Mouse (Mus musculus) kidney, postnatal 14 days (tissue): Measurements from ENCODE around the gene Jup.
A peak's percentile ranks its signal among the peaks of the same experiment; 100 is the strongest.

Experiments
- DNase-seq: peaks from one replicate; pipeline ENCODE4 v3.0.0; 2022; ENCODE audit warnings: mixed read lengths

Gene Jup

DNA sequence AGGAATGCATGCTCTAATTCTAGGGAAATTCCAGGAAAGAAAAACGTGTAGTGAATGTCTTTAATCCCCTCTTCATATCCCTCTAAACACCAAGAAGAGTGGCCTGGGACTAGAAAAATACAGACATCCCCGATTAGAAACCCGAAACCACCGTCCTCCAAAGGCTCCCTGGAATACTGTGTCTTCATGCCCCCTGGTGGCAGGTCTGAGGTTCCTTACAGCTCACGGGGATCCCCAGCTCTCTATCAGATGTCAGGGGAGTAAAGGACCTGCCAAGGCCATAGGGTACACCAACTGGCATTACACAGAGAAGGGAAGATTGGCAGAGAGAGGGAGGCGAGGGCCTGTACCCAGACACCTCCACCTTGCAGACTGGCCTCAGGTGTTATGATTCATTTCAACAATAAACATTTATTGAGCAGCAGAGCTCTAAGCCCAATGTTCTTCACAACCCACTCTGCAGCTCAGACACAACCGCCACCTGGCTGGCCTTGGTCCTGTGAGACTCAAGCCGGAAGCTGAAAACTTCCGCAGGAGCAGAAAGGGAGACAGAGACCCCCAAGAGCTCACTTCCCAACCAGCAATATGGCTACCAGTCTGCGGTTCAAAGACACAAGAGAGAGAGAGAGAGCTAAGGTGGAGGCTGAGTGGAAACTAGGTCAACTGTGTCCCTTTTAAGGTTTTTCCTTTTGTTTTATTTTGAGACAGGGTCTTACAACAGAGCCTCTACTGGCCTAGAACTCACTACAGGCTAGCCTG, 10.7 kb upstream of the Jup start:
- peak; percentile 84 for DNase-seq

DNA sequence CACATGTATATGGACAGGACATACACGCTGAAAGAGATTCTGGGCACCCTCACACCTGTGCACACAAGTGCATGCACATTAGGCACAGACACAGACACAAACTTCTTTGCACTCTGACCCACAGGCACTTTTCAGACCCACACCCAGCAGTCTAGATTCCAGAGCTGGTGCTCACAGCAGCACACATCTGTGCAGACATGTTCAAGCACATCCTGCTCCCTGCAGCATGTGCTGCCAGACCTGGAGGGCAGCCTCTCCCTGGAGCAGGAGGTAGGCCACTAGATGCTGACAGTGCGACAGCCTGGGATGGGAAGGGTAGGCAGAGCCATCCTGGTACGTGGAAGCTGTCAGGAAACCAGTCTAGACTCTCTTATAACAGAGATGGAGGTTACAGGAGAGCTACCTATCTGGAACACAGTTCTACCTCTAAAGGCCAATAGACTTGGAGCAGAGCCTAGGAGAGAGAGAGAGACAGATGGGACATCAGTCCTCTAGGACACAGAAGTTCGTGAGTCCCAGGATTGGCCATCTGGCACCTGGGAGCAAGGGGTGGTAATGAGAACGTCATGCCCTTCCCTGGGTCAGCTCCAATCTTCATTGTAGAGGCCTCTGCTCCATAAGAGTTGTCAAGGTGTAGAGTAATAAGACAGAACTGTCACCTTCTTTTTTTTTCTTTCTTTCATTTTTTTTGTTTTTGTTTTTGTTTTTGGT, 9.6 kb upstream of the Jup start:
- no peak for DNase-seq

DNA sequence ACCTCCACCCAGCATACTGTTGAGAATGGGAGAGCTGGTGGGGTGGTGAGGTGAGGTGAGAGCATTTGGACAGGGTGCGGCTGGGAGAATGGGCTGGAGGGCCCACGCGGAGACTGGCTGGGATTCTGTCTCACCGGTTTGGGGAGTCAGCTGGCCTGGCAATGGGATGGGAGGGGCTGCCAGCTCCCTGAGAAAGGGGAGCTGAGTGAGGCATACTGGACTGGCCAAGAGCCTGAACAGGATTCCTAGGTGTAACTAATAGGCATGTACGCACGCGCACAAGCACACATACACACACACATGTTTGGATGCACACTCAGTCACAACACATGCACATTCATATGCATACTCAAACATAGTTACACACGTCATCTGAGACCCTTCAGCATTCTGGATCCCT, 8.7 kb upstream of the Jup start:
- DNase-seq = no peak

DNA sequence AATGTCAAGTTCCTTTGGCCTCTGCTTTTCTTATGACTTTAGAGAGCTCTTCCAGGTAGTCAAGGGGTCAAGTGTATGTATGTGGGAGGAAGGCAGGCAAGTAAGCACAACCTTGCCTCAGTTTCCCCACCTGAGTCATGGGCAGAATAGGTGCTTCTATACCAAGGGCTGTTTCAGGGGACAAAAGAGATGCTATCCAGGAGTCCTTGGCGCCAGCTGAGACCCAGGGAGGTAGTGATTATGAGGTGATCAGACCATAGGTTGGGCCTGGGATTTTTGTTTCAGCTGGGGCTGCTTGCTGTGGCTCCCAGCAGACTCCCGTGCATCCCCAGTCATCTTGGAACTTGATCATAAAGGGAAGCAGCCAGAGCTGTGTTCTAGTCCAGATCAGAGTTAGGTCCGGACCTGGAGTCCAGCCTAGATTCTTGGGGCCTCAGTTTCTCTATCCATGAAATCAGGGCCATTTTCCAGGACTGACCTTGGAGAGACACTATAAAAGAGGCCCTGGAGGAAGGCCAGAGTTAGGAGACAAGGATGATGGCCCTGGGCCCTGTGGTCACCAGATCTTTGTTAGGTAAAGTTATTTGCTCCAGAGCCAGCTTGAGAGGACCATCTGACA, 7.0 kb upstream of the Jup start:
- DNase-seq = no peak

DNA sequence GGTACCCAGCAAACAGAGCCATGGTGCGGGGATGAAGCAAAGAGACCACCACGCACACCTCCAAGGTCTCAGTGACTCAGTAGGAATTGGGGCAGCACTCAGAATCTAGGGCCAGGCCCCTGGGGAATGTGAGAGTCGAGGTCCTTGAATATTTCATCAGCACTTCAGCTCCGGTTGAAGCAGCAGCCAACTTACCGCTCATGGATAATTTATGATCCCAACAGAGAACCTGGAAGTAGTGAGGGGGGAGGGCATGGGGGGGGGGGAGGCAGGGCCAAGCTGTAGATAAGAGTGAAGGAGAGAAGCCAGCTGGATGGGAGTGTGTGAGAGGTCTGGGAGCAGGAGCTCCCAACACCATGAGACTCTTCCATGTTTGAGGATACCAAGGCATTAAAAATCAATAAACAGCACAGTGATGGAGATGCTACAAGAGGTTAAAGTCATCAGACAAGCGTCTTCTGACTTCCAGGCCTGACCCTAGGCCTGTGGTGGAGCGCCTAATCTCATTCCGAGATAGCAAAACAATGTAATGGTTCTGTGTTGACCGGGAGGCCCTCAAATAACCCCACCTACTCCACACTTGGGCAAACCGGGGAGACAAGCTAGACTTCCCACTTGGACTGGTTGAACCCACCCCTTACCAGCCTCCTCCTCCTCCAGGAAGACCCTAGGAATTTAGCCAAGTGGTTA, 6.0 kb upstream of the Jup start:
- no peak for DNase-seq

DNA sequence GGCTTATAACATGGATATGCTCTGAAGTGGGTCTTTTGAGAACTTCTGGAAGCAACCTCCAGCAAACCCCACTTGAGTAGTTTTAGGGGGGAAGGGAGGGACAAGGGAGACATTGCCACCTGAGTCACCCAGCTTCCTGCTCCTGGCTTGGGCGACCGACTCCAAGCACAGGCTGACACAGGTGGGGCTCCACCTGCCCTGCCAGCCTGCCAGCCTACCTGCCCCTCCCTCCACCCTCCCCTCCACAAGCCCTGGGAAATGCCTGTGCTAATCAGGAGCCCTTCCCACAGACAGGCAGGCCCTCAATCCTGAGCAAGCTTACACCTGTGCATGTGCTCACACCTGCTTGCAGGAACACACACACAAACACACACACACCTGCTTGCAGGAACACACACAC, 5.1 kb upstream of the Jup start:
- no peak for DNase-seq

DNA sequence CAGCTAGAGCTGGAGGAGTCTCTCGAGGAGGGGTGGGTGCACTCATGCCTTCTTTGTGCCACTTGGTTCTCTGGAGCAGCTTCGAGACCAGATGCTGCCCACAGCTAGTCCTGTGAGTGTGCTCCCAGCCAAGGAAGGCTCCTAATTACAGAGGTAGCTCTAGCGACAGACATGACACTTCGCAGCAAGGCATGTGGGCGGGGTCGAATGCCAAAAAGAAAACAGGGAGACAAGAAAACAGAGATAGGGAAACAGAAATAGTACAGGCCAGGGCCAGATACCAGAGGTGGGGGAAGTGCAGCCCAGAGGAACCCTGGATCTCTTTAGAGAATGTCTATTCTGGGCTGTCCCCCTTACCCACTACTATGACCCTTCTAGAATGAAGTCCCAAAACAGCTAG, 4.7 kb upstream of the Jup start:
- no peak for DNase-seq

DNA sequence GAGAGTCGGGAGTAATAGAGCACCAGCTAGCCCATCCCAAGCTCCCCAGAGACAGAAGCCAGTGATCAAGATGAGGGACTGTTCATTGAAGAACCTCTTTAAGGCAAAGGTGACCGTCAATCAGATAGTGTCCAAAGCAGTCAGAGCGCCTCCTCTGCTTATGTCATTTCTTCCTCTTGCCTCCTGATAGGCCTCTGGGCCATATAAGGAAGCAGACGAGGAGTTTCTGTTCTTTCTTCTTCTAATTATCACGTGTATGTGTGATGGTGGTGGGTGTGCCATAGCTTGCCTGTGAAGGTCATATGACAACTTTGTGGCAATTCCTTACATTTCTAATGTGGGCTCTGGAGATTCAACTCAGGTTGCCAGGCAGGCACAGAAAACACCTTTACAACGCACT, 3.3 kb upstream of the Jup start:
- no peak for DNase-seq

DNA sequence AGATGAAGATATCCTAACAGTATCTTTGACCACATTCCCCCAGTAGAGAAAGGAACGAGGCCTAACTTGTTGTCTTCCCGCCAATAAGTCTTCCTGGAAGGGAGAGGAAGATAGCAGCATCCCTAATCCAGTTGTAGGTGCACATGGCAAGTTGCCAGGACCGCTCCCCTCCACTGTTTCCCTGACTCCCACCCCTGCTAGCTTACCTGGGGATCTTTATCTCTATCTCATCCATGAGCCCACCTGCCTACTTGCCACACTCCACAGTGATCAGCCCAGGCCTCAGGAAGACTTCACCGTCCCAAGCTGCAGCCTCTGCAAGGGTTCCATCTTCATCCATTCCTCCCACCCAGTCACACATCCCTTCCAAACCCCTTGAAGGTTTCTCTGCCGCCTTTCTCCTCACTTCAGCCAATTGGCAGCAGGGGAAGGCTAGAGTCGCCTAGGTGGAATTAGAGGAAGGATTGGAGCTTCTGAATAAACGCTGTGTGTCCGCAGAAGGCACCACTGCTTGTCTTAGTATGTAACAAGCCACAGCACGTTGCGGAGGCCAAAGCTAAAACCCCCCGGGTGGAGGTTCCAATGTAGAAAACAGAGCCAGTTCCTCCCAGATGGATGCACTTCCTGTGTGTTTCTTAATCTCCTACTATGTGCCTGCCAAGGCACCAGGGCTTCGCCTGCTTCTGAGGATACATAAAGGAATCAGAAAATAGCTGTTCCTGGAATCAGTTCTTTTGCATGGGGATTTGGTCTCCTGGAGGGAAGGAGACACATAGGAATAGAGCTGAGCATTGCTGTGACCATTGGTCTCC, 2.4 kb upstream of the Jup start:
- no peak for DNase-seq

DNA sequence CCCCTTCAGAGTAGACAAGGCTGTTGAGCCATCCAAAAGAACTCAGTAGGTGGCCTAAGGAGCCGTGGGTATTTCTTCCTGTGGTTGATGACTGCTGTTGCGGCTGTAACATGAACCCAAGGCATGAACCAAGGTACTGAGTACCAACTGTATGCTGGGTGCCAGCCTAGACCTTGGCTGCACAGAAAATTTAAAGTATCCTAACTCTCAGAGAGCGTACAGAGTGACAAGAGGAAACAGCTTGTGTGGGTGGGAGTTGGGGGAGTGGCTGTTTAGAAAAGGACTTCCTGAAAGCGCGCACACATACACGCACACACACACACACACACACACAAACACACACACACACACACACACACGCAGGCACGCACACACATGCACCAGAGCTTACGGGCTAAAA, 1.8 kb upstream of the Jup start:
- no peak for DNase-seq

DNA sequence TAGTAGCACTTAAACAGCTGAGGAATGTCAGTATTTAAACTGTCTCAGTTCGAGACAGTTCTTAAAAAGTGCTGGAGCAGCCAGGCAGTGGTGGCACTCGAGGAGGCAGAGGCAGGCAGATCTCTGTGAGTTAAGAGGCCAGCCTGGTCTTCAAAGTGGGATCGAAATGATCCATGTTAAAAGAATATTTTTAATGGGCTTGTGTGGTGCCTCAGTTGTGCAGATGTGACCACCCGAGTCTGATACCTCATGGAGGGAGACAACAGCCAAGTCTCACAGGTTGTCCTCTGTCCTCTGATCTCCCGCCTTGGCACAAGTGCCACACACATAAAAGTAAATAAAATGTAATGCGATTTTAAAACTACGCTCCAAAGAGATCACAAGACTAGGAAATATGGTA, 954 bp upstream of the Jup start:
- no peak for DNase-seq

DNA sequence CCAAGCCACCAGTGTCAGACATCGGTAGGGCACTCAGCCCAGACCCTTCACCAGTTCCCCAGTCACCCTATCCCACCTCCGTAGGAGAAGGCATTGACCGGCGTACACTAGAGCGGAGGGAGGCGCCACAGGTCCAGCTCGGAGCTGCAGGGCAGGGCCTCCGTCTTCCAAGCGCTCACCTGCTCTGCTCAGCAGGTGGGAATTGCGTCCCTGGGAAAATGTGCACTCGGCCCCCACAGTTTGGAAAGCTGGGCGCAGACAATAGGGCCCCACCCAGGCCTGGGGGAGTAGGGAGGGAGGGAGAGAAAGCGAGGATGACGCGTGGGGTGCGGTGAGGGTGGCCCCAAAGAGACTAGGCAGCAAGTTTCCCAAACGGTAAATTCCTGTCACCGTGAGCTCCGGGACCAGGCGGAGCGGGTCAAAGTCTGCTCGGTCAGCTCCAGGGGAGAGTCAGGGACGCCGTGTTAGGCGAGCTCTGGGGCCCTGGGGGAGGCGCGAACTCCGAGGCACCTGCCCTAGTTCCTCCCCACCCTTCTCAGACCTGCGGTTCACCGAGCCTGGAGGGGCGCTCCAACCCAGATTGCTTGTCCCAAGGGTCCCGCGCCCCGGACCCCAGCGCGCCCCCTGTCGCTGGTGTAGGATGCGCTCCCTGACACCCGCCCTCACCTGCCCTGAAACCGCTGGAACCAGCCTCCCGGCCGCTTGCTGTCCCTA, 520 bp downstream of the Jup start:
- DNase-seq = peak; percentile 78

DNA sequence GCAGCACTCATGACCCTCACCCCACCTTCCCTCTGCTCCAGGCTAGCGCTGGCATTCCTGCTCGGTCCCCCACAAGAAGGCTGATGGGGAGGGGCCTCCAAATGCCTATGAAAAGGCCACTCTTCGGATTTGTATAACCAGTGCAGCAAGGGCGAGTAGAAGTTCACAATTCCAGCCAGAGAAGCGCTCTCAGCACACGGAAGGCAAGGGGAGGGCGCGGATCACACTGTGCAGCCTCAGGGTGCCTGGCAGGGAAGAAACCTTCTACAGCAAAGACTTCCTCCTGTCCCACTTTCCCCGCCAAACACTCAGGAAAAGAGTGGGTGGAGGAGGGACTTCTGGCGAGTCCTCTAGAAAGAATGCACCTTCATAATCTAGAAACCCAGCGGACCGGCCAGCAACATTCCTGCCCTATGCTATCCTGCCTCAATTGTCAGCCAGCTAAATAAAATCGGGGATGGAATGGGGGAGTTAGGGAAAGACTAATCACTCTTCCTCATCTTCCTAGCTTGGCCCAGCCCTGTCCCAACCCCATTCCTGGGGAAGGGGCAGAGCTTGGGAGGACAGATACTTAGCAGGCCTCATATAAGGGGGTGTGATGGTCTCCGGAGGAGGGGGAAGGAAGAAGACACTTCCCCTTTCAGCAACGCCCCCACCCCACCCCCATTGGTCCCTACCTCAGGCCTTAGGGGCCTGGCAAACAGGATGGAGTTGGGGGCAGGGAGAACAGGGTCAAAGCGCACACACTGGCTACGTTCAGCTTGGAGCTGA, 1.5 kb downstream of the Jup start:
- DNase-seq = peak; percentile 73

DNA sequence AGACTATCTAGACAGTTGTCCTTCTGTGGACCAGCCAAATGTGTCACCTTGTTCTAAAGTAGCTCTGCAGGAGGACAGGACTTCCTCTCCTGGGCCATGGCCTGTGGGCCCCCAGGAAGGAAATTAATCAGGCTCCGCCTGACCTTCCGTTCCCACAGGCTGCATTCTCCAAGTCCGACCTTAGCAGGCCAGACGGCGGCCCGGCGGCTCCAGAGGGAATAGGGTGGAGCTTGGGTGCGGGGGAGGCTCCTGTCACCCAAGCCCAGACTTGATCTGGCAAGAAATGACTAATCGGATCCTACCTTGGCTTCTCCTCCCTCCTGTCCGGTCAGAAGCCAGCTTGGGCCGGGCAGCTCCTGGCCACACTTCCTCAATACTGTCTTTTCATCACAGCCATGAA, 2.4 kb downstream of the Jup start:
- peak; percentile 92 for DNase-seq

DNA sequence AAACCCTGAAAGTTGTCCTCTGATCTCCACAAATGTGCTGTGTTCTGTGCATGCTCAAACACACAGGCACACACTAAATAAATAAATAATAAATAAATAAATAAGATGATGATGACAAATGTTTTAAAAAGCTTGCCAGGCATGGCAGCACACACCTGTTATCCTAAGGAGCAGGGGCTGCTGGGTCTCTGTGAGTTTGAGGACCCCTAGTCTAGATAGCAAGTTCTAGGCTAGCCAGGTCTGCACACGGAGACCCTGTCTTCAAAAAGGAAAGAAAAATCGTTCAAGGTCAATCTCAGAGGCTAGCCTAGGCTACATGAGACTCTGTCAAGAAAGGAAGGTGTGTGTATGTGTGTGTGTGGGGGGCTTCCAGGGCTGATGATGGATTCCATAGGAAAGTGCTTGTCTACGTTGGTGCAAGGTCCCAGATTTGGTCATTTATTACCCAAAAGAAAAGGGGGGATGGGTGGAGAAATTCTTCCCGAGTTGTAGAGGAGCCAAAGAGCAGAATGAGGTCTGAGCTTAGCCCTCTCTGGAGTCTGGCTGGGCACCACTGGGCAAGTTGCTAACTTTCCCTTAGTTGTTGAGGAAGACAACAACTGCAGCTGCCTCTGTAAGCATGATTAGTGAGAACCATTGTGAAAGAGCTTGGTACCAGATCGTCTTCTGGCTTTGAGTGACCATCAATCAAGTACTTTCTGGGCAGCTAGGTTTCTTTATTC, 3.0 kb downstream of the Jup start:
- peak; percentile 44 for DNase-seq

DNA sequence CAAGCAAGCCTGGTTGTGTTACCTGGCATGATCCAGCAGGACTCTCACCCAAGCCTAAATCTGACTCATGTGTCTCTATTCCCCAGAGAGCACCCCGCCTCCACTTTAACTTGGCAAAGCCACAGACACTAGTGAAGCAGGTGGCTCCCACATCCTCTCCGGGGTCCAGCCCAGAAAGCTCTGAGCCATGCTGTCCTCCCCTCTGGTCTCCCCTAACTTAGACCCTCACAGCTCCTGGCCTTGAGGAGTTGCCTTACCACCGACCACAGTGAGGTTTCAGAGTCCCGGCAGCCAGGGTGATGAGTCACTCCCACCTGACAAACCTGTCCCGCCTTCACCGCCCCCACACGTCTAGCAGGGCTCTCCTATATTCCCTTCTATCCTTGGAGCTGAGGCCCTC, 3.8 kb downstream of the Jup start:
- no peak for DNase-seq

DNA sequence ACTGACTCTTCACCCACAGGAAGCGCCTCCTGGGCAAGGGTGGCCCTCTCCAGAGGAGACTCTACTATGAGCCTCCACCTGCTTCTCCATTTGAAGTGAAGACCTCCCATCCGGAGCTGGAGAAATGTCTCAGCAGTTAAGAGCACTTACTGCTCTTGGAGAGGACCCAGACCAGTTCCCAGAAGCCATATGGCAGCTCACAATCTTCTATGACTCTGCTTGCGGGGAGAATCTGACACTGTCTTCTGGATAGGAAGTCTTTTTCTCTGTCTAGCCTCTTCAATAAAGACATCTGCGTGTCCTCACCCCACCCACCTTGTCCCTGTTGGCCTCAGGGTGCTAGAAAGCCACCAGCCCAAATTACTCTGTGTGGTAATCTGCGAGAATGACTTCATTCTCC, 4.6 kb downstream of the Jup start:
- DNase-seq = no peak

DNA sequence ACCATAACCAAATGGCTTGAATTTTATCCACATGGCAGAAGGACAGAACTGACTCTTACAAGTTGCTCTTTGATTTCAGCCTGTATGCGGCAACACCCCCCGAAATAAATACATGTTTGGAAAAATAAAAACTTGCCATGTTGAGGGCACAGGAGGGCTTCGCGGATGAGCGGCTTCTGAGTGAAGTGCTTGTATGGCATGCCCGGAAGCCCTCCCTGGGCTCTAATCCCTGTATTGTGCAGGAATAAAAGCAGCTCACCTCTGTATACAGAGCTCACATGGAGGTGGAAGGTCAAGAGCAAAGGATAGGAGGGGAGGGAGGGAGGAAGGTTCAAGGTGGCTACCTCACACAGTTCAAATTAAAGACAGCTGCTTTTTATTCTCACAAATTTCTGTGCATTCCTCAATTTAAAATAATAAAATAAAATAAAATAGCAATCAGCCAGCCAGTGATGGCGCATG, 5.6 kb downstream of the Jup start:
- no peak for DNase-seq

DNA sequence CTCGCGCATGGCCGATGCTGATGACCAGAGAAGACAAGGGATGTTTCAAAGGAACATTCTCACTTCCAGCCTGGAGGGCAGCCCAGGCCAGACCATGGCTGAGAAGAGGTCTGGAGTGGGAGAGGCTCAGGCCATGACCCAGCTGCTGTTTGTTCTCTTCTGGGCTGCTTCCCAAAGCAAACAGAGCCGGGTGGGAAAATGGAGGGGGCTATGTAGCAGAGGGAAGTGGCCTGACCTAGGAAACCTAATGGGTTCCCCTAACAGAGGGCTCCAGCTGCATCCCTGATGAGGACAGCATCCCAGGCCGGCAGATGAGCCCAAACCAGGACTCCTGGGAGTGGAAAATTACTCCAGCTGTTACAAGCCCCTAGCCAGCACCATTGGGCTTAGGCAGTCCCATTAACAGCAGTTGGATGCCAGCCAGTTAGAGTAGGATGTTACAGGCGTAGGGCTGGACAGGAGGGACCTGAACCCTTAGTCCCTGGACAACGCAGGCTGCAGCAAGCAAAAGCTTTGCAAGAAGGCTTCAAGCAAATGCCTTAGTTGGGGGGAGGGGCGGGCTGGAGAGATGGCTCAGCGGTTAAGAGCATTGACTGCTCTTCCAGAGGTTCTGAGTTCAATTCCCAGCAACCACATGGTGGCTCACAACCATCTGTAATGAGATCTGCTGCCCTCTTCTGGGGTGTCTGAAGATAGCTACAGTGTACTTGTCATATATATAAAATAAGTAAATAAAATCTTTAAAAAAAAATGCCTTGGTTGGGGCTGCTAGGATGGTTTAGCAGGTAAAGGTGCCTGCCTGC, 6.3 kb downstream of the Jup start:
- peak; percentile 91 for DNase-seq
